Mouse (Mus musculus): ENCODE measurements around the gene Sirt6.

- TF ChIP-seq GATA1 (IDR thresholded peaks at IDR 0.05; ENCODE audit: borderline replicate concordance, low read length): no peak
- no peak for TF ChIP-seq FLI1 (IDR thresholded peaks at IDR 0.05; ENCODE audit: low read length)
Measured at GRCm38 (mm10) chr10:81604968-81605665, 22.5 kb downstream of the Sirt6 start.
